Mouse (Mus musculus): Measurements from ENCODE around the gene Dnajb6. TPM values are rescaled to one million over a fixed set of nuclear protein-coding genes. Genes with fewer than 3 reads are reported as not detected.
"Not testable (repeated sequence)": the region's sequence is repeated elsewhere in the genome, so short reads cannot be mapped to it uniquely, and the experiment has no call there.

The Dnajb6 gene
- polyA plus RNA-seq, 1 experiment from 2014 or later, result 142 TPM

- H3K9ac ChIP-seq (ENCODE audit: low read length), result no peak overlapping the region
- no peak for ATAC-seq (ENCODE audit: low read depth)
- no peak overlapping the region for H3K4me3 ChIP-seq (ENCODE audit: low read length)
- no peak overlapping the region for H3K27ac ChIP-seq (ENCODE audit: low read length)
- no peaks in the 10 kb centered on the region; the same call in 1 of the 2 replicates for H3K9me3 ChIP-seq (ENCODE audit: control insufficient read depth, low read length)
- no peaks in the 10 kb centered on the region for H3K36me3 ChIP-seq (ENCODE audit: control insufficient read depth, insufficient read depth, low read length)
- H3K27me3 ChIP-seq (ENCODE audit: control insufficient read depth, insufficient read depth, low read depth, low read length), result no peaks in the 10 kb centered on the region
- H3K4me2 ChIP-seq (ENCODE audit: low read depth, low read length), result no peak overlapping the region
- 13% methylated on average over 1 of the region's 1 CpGs for WGBS
- no peaks in the 10 kb centered on the region for H3K4me1 ChIP-seq (replicated peaks; ENCODE audit: control insufficient read depth, insufficient read depth, low read length)
Observed at GRCm38 (mm10) chr5:29721159-29721558, 14.3 kb upstream of the Dnajb6 start.

GRCm38 (mm10) chr5:29725369-29725768, 10.1 kb upstream of the Dnajb6 start:
- H3K4me1 ChIP-seq (replicated peaks; ENCODE audit: control insufficient read depth, insufficient read depth, low read length), result no peaks in the 10 kb centered on the region
- no peak overlapping the region for H3K9ac ChIP-seq (ENCODE audit: low read length)
- WGBS, result 76% methylated on average over 2 of the region's 2 CpGs

GRCm38 (mm10) chr5:29726070-29726469, 9.4 kb upstream of the Dnajb6 start:
- H3K4me2 ChIP-seq (ENCODE audit: low read depth, low read length); ATAC-seq (ENCODE audit: low read depth); H3K36me3 ChIP-seq (ENCODE audit: control insufficient read depth, insufficient read depth, low read length); H3K4me3 ChIP-seq (ENCODE audit: low read length); H3K9me3 ChIP-seq (ENCODE audit: control insufficient read depth, low read length); H3K27me3 ChIP-seq (ENCODE audit: control insufficient read depth, insufficient read depth, low read depth, low read length); H3K27ac ChIP-seq (ENCODE audit: low read length); H3K9ac ChIP-seq (ENCODE audit: low read length); H3K4me1 ChIP-seq (replicated peaks; ENCODE audit: control insufficient read depth, insufficient read depth, low read length): not testable (repeated sequence)
- WGBS, result 82% methylated on average over 5 of the region's 5 CpGs

More at GRCm38 (mm10) chr5:29725369-29725768, 10.1 kb upstream of the Dnajb6 start:
- H3K4me3 ChIP-seq (ENCODE audit: low read length), result no peak overlapping the region
- ATAC-seq (ENCODE audit: low read depth), result no peak
- H3K4me2 ChIP-seq (ENCODE audit: low read depth, low read length), result no peak overlapping the region
- no peaks in the 10 kb centered on the region for H3K36me3 ChIP-seq (ENCODE audit: control insufficient read depth, insufficient read depth, low read length)
- H3K9me3 ChIP-seq (ENCODE audit: control insufficient read depth, low read length), result no peaks in the 10 kb centered on the region; the same call in 1 of the 2 replicates
- H3K27me3 ChIP-seq (ENCODE audit: control insufficient read depth, insufficient read depth, low read depth, low read length), result no peaks in the 10 kb centered on the region
- H3K27ac ChIP-seq (ENCODE audit: low read length), result no peak overlapping the region

DNA sequence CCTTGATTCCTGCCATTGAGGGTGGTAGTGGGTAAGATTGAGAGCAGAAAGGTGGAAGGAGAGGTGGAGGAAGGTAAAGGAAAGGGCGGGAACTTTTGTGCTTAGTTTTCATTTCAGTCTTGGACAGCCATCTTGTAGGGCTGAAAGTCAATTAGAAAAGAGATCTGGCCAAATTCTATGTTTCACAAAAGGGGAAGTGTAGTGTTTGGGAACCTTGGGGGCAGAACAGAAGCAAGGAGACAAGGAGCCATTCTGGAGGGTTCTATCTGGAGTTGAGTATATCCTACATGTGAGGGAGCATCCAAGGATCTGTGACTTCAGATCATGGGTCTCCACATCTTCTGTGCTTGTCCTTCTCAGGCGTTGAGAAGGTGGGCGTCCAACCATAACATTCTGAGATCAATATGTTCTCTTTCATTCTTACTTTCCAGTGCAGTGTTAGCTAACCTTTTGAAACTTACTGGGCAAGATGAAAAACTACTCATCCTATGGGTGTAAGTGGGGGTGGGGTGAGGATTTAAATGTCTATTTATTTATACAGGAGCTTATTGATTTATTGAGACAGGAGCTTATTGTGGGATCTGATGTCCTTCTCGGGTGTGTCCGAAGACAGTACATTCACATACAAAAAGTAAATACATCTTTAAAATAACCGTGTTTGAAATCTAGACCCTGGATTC, 517 bp upstream of the Dnajb6 start:
- peak overlapping the region; percentile 98 for H3K9ac ChIP-seq (ENCODE audit: low read length)

DNA sequence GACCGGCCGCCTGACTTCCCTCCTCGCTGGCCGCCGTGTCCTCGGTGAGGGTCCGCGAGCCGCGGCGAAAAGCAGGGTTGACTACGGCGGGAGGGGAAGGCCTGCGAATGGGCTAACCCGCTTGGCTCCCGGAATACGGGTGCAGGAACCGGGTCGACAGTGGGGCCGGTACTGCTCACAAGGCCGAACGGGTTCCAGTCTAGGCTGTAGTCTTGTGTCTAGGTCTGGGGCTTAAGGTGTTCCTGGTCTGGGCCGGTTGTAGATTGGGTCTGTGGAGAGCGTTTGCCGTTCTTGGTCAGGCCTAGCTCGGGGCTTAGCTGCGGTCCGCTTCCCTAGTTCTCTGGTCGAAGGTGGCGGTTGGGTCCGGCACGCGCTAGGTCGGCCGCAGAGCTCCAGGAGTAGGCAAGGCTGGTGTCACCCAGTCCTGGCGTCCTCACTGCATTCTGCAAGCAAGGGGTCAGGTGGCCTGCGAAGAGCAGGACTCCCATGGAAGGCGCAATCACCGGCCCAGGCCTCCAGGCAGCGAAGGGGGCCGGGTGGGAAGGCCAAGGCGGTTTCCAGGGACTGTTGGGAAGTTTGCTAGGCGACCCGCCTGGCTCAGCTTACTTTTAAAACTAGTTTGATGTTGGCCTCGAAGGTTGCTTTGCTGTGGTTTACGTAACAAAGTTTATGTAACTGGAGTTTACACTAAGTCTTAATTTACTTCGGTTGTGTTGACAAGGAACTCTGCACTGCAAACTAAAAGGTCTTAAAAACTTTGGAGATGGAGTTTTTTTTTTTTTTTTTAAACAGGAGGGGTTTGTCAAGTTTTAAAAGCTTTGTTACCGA, 799 bp downstream of the Dnajb6 start:
- no peaks in the 10 kb centered on the region for H3K27me3 ChIP-seq (ENCODE audit: control insufficient read depth, insufficient read depth, low read depth, low read length)
- peaks cover 9% of the 10 kb centered on the region for H3K4me1 ChIP-seq (replicated peaks; ENCODE audit: control insufficient read depth, insufficient read depth, low read length)
- peak overlapping the region; percentile 98 for H3K9ac ChIP-seq (ENCODE audit: low read length)
- WGBS, result under 1% methylated on average over 48 of the region's 48 CpGs
- H3K4me3 ChIP-seq (ENCODE audit: low read length), result peak overlapping the region; percentile 98
- H3K9me3 ChIP-seq (ENCODE audit: control insufficient read depth, low read length), result no peaks in the 10 kb centered on the region
- H3K27ac ChIP-seq (ENCODE audit: low read length), result peak overlapping the region; percentile 99
- peak; percentile 57 for ATAC-seq (ENCODE audit: low read depth)
- no peaks in the 10 kb centered on the region for H3K36me3 ChIP-seq (ENCODE audit: control insufficient read depth, insufficient read depth, low read length)
- peak overlapping the region; percentile 84 for H3K4me2 ChIP-seq (ENCODE audit: low read depth, low read length)

More for the DNA sequence above, 517 bp upstream of the Dnajb6 start:
- Histone ChIP-seq H3K4me2 (ENCODE audit: low read depth, low read length) (peak overlapping the region; percentile 84), H3K27me3 (ENCODE audit: control insufficient read depth, insufficient read depth, low read depth, low read length) (no peaks in the 10 kb centered on the region), H3K4me1 (replicated peaks; ENCODE audit: control insufficient read depth, insufficient read depth, low read length) (peaks cover 9% of the 10 kb centered on the region), H3K27ac (ENCODE audit: low read length) (peak overlapping the region; percentile 99), H3K9me3 (ENCODE audit: control insufficient read depth, low read length) (no peaks in the 10 kb centered on the region), H3K4me3 (ENCODE audit: low read length) (peak overlapping the region; percentile 98), H3K36me3 (ENCODE audit: control insufficient read depth, insufficient read depth, low read length) (no peaks in the 10 kb centered on the region)
- 44% methylated on average over 6 of the region's 6 CpGs for WGBS
- ATAC-seq (ENCODE audit: low read depth), result no peak

DNA sequence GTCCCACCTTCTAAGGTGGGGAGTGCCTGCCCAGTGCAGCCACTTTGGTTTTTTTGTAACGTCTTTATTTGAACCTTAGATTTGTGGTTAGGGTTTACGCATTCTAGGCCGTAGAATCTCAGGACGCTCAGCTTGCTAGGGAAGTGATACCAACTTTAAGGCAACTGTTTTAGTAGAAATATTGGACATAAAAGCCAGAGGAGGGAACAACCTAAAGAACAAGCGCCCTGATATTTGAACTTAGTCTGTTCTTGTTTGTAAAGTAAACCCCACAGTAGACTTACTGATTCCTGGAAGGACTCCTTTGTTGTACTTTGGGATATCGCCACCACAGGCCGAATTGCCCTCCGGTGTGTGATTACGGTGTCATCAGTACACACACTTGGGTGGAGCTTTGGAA, 1.5 kb downstream of the Dnajb6 start:
- H3K36me3 ChIP-seq (ENCODE audit: control insufficient read depth, insufficient read depth, low read length), result no peaks in the 10 kb centered on the region
- 42% methylated on average over 9 of the region's 9 CpGs for WGBS
- H3K27ac ChIP-seq (ENCODE audit: low read length), result no peak overlapping the region
- no peak for ATAC-seq (ENCODE audit: low read depth)
- H3K9me3 ChIP-seq (ENCODE audit: control insufficient read depth, low read length), result no peaks in the 10 kb centered on the region
- H3K4me2 ChIP-seq (ENCODE audit: low read depth, low read length), result peak overlapping the region; percentile 84
- H3K27me3 ChIP-seq (ENCODE audit: control insufficient read depth, insufficient read depth, low read depth, low read length), result no peaks in the 10 kb centered on the region
- peak overlapping the region; percentile 98 for H3K9ac ChIP-seq (ENCODE audit: low read length)
- peaks cover 9% of the 10 kb centered on the region for H3K4me1 ChIP-seq (replicated peaks; ENCODE audit: control insufficient read depth, insufficient read depth, low read length)
- peak overlapping the region; percentile 98 for H3K4me3 ChIP-seq (ENCODE audit: low read length)

DNA sequence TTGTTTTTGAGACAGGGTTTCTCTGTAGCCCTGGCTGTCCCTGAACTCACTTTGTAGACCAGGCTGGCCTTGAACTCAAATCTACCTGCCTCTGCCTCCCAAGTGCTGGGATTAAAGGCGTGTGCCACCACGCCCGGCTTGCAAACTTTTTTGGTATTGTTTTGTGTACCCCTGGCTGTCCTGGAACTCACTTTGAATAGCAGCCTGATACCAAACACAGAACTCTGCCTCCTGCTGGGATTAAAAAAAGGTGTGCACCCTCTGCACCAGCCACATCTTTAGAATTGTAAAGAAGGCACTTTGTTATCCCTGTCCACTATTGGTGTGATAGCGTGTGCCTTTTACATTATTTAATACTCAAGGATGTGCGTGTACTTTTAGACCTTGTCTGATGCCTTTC, 2.0 kb downstream of the Dnajb6 start:
- 84% methylated on average over 5 of the region's 5 CpGs for WGBS
- Histone ChIP-seq H3K4me3 (ENCODE audit: low read length) (peak overlapping the region; percentile 98), H3K36me3 (ENCODE audit: control insufficient read depth, insufficient read depth, low read length) (no peaks in the 10 kb centered on the region), H3K27me3 (ENCODE audit: control insufficient read depth, insufficient read depth, low read depth, low read length) (no peaks in the 10 kb centered on the region), H3K9ac (ENCODE audit: low read length) (no peak overlapping the region), H3K9me3 (ENCODE audit: control insufficient read depth, low read length) (no peaks in the 10 kb centered on the region), H3K4me2 (ENCODE audit: low read depth, low read length) (peak overlapping the region; percentile 84), H3K27ac (ENCODE audit: low read length) (no peak overlapping the region), H3K4me1 (replicated peaks; ENCODE audit: control insufficient read depth, insufficient read depth, low read length) (peaks cover 9% of the 10 kb centered on the region)
- no peak for ATAC-seq (ENCODE audit: low read depth)

DNA sequence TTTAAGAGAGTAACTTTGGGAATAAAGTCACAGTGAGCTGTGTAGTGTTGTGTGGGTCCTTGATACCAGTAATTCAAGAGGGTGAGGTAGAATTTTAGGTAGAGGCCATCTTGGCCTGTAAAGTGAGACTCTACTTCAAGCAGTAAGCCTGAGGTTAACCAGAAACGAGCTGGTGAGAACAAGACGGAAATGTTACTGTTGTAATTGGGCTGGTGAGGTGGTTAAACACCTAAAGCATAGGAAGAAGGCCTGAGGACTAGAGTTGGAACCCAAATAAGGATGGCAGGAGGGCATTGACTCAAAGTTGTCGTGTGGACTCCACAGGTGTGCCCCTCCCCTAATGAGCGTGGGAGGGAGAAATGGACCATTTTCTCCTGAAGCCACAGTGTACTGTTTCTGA, 2.6 kb downstream of the Dnajb6 start:
- H3K4me2 ChIP-seq (ENCODE audit: low read depth, low read length), result no peak overlapping the region
- no peaks in the 10 kb centered on the region for H3K36me3 ChIP-seq (ENCODE audit: control insufficient read depth, insufficient read depth, low read length)
- no peak for ATAC-seq (ENCODE audit: low read depth)
- no peak overlapping the region for H3K9ac ChIP-seq (ENCODE audit: low read length)
- H3K4me1 ChIP-seq (replicated peaks; ENCODE audit: control insufficient read depth, insufficient read depth, low read length), result peaks cover 9% of the 10 kb centered on the region
- H3K9me3 ChIP-seq (ENCODE audit: control insufficient read depth, low read length), result no peaks in the 10 kb centered on the region
- 81% methylated on average over 4 of the region's 4 CpGs for WGBS
- no peak overlapping the region for H3K4me3 ChIP-seq (ENCODE audit: low read length)
- H3K27me3 ChIP-seq (ENCODE audit: control insufficient read depth, insufficient read depth, low read depth, low read length), result no peaks in the 10 kb centered on the region
- no peak overlapping the region for H3K27ac ChIP-seq (ENCODE audit: low read length)

DNA sequence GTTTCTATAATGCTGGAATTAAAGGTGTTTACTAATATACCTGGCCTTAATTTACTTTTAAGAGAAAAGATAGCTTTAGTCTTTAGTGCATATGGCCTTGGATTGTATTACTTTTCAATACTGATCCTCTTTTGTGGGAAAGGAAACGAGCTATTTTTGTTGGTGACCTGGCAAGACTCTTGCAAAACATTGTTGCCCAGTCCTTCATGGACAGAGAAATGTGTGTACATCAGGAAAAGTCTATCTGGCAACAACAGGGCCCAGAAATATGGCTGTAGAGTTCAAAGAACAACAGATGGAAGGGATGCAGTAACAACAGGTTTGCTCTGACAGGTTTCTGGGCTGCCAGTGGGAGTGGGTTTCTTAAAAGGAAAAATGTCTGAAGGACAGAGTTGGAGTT, 5.2 kb downstream of the Dnajb6 start:
- H3K36me3 ChIP-seq (ENCODE audit: control insufficient read depth, insufficient read depth, low read length), result no peaks in the 10 kb centered on the region
- 71% methylated on average over 1 of the region's 1 CpGs for WGBS
- no peak overlapping the region for H3K27ac ChIP-seq (ENCODE audit: low read length)
- H3K4me2 ChIP-seq (ENCODE audit: low read depth, low read length), result no peak overlapping the region
- no peaks in the 10 kb centered on the region for H3K27me3 ChIP-seq (ENCODE audit: control insufficient read depth, insufficient read depth, low read depth, low read length)
- no peak overlapping the region for H3K4me3 ChIP-seq (ENCODE audit: low read length)
- H3K9ac ChIP-seq (ENCODE audit: low read length), result no peak overlapping the region
- ATAC-seq (ENCODE audit: low read depth), result no peak
- H3K9me3 ChIP-seq (ENCODE audit: control insufficient read depth, low read length), result no peaks in the 10 kb centered on the region
- H3K4me1 ChIP-seq (replicated peaks; ENCODE audit: control insufficient read depth, insufficient read depth, low read length), result peaks cover 9% of the 10 kb centered on the region

Measured in lung, embryonic 16.5 days (tissue).